Mouse (Mus musculus) stomach, postnatal 0 days (tissue): Measurements from ENCODE around the gene Tsc22d1.

ENCODE experiments used
- CTCF ChIP-seq: IDR thresholded peaks from 2 replicates; pipeline ENCODE4 v1.5.1; 2016; ENCODE audit warnings: antibody characterized with exemption, low read depth, mild to moderate bottlenecking, moderate library complexity
- EP300 ChIP-seq: optimal IDR thresholded peaks from 2 replicates; pipeline ENCODE3; 2016; ENCODE audit warnings: antibody characterized with exemption

DNA sequence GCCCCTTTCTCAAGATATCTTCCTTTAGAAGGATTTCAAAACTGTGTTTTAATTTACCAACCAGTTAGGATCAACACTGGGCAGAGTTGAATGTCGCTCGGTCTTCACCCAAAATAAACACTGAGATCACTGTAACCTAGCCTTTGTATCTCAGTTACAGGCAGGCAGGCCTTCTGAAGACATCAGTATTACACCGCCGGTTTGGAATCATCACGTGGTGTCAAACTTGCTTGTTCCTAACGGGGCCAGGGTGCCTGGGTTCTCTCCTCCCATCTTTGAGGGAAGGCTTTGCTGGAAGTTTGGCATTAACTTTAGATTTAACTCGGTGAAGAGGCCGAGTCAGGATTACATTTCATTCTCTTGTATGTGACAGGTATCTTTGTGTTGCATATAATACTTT is 5.7 kb upstream of the Tsc22d1 start:
- TF ChIP-seq CTCF (no peak), EP300 (no peak)
